Mouse (Mus musculus) CD8-positive naive resting alpha-beta T cell, adult 2 months (primary cell): ENCODE data around the gene Prrt3.

Source experiments
- DNase-seq, 2 experiments: peaks; one replicate each; pipeline ENCODE4 v3.0.0; 2022; ENCODE audit warnings: low read depth in 2 of 2, low spot score in 2 of 2

Prrt3 gene

DNA sequence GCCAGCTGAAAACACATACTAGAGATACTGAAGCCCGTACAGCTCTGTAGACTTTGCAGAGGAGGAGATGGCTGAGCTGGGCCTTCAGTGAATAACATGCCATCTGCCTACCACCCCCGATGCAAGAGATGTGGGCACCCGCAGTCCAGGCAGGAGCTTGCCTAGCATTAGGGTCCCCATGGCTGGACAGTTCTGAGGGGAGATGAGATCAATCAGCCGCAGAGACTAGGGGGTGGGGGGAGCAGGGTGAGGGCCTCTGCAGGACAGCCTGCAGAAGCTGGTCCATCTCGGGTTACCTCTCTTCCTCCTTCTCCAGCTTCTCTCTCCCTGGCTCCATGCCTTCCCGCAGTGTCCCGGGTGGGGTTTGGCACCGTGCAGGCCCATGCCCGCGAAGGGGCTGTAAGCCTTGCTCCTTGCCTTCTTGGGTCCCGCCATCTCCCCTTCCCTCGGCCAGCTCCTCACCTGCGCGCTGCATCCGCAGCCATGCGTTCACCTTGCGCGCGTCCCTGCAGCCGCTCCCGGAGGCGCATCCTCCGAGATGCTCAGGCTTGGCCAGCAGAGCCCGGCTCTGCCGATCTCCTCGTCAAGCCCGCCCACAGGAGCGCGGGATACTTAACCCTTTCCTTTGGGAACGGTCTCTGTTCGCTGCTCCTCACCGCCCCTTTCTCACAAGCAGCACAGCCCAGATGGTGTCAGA lies at the start of gene Prrt3:
Gene Prrt3, minus strand, starts transcription at position 544 of the 697 bp plus-strand sequence.
- no peak for DNase-seq

DNA sequence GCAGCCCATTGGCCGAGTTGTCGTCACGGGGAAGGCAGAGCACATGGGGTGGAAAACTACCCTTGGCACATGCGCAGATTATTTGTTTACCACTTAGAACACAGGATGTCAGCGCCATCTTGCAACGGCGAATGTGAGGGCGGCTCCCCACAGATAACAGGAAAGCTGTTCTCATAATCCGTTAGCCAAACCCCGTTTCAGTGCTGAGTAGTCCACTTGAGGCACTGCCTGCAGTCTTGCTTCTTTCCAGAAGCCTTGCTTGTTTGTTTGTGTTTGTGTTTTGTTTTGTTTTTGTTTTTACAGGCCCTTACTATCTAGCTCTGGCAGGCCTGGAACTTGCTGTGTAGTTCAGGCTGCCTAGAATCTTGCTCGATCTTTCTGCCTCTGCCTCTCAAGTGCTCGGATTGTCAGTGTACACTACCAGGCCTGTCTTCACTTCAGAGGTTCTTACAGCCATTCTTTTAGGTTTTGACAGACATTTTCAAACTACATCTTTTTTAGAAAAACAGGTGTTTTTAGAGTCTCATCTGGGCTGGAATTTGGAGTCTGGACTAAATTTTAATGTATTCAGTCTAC lies 42.3 kb upstream of the Prrt3 start:
- DNase-seq, result no peak

DNA sequence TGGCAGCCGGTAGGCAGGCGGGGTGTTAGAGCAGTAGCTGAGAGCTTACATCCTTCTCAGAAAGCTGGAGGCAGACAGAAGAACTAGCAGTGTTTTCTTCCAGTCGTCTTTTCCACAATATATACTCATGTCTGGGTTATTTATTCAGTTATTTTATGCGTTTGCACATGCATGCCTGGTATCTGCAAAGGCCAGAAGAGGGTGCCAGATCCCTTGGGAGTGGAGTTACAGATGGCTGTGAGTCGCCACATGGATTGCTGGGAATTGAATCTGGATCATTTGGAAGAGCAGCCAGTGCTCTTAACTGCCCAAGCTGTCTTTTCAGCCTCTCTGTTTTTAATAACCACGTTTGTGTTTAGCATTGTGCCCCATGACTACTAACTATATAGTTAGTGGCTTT lies 39.9 kb upstream of the Prrt3 start:
- no peak for DNase-seq

DNA sequence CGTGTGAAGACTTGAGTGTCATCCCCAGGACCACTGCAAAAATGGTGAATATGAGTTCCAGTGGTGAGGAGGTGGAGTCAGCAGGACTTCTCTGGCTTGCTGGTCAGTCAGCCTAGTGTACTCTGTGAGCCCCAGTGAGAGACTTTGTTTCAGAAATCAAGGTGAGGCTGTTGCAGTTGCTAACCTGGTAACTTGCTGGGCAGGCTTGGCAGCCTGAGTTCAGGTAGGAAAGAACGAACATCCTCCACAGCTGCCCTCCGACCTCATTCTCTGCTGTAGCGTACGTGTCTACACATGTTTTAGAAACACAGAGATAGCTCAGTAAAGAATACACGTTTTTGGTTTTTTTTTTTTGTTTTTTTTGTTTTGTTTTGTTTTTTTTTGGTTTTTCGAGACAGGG lies 33.2 kb upstream of the Prrt3 start:
- no peak for DNase-seq

DNA sequence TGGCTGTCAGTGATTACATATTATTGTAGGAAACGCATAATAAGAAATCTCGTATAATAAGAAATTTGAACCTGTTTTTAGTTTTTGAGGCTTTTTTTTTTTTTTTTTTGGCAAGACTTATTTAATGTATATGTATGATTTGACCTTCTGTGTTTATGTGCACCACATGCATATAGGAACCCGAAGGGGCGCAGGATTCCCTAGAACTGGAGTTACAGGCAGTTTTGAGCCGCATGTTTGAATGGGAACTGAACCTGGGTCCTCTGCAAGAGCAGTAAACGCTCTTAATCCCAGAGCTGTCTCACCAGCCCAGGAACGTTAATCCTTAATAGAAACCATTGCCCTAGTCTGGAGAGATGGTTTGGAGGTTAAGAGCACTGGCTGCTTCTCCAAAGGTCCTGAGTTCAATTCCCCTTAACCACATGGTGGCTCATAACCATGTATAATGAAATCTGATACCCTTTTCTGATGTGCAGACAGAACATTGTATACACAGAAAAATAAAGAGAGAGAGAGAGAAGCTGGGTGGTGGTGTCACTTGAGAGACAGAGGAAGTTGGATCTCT lies 30.2 kb upstream of the Prrt3 start:
- no peak for DNase-seq

DNA sequence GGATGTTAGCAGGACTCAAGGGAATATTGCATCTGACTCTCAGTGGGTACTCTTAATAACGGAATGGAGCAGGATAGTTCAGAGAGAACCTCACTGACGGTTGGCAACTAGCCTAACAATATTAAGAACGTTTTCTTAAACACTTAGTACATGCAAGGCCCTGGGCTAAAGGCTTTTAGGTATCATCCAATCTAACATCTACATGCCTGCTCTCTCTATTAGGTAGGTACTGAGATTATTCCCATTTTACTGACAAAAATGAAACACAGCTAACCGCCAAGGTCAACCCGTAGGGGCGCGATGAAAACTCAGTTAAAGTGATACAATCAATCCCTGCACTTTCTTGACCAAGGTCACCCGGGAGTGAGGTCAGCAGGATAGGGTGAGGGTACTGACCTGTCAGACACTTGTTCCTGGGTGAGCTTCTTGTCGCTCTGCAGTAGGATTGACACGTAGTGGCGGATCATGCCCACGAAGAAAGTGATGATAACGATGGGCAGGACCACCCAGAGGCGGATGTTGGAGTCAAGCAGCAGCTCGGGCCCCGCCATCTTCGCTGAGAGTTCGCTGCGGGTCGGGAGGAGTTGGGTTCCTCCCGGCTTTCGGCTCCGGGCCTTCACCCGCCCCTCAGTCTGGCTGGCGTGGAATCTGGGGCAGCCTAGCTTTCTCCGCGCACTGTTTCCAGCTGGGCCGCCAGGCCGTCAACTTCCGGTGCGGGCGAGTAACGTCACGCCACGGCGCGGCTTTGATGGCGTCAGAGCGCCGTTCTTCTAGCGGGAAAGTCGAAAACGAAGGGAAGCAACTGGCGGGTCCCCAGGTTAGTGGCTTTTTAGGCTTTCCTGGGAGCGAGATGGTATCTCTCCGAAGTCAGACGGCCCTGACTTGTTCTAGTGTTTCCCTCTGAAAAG lies 29.5 kb upstream of the Prrt3 start, which contains the start of the genes Emc3 and Fancd2:
Gene Emc3, minus strand, starts transcription at position 721 of the 908 bp plus-strand sequence.
Gene Fancd2, plus strand, starts transcription at position 751 of the 908 bp plus-strand sequence.
- peak; percentile 90 to 94 for DNase-seq

DNA sequence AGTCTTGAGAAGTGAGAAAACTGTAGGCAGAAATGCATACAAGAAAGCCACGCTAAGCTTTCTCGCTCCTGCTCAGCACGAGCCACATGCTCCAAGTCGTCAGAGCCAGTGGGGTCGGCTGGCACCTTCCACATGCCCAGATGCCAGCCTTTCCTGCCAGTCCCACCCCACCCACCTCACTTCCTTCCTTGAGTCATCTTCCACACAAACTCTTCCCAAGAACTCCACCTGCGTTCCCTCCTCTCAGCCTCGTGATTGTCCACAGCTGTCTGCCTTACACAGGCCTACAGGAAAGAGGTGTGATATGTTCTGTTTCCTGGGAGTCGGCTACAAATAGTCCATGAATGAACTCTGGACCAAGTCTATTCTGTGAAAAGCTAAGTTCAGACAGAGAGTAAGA lies 21.7 kb upstream of the Prrt3 start:
- no peak for DNase-seq

DNA sequence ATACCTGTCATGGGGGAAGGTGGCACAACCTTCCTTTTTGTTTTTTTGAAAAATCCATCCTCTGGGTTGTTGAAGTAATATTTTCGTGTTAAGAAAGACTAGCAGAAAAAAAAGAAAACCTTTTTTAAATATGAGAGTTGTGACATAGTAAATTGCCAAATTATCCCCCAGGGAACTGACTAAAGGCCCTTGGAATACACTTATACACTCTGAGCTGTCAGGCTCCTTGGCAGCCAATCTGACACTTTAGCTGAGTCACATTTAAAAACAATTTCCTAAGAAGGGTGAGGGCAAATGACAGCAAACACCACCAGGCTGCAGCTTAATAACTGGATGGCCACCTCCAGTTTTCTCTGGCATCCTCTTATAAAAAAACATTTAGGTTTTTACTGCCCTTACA lies 20.6 kb upstream of the Prrt3 start:
- DNase-seq, result no peak

DNA sequence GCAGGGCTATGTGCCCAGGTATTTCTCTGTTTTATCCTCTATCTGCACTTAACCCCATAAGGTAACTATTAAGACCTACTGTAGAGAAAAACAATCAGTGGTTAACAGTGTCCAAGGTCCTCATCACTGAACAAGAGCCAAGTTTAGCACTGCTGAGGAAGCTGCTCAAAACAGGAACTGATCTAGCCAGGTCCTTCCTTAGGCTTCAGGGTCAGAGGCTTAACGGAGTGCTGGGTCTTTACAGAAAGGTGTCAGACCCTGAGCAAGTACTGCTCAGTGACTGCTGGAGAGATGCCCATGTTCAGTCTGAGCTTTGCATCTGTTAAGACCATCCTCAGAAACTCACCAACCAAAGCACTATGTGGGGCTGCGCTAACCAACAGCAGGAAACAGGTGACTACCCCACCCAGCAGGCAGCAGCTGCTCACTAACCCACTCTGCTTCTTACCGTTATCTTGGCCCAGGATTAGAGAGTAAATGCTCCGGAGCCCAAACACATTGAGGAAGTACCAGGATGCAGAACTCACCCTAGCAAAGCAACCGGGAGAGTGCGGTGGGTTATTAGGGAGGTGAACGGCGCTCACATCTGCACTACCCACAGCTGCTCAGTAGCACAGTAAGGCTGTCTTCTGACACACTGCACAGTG lies 15.8 kb upstream of the Prrt3 start:
- DNase-seq, result no peak

DNA sequence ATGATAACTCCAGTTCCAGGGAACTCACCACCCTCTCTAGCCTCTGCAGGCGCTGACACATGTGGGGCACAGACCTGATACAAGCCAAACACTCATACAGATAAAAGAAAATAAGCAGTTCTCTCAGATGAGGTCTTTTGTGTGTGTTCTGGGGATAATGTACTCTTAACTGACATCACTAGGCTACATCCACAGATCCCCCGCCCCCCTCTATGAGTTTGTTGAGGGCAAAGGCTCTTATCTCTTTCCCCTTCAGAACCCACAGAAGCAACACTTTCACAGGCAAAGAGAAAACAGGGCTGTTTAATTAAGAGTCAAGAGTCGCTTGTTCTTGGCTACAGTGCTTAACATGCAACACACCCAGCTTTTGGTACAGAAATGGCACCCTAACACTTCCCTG lies 12.9 kb upstream of the Prrt3 start:
- no peak for DNase-seq

DNA sequence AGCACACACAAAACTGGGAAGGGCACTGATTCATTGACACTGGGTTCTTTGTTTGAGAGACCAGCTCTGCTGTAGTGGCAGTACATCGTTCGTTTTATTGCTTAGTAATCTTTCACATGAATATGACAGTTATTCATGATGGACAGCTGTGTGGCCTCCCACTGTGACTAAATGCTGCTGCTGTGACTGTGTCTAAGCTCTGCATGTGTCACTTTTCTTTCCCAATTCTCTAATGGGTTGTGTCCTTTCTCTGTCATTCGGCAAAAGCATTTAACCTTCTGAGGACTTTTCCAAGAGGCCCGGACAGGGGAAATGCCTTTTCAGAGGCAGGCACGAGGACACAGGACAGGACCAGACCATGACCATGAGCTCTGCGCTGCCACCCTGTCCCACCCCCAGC lies 12.2 kb upstream of the Prrt3 start:
- no peak for DNase-seq

DNA sequence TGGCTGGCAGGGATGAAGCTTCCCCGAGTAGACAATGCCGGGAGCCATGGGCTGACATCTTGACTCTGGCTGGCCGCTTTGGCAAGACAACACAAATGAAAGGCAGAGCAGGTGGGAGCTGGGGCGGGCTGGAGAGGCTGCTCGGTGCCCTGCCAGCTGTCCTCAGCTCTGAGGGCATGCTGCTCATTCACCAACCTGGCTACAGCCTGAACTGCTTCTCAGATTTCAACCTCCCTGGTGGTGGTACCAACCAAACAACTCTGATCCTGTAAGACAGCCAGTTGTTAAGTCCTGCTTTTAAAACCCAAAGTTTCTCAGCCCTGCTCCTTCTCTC lies 7.2 kb upstream of the Prrt3 start:
- DNase-seq, result no peak

DNA sequence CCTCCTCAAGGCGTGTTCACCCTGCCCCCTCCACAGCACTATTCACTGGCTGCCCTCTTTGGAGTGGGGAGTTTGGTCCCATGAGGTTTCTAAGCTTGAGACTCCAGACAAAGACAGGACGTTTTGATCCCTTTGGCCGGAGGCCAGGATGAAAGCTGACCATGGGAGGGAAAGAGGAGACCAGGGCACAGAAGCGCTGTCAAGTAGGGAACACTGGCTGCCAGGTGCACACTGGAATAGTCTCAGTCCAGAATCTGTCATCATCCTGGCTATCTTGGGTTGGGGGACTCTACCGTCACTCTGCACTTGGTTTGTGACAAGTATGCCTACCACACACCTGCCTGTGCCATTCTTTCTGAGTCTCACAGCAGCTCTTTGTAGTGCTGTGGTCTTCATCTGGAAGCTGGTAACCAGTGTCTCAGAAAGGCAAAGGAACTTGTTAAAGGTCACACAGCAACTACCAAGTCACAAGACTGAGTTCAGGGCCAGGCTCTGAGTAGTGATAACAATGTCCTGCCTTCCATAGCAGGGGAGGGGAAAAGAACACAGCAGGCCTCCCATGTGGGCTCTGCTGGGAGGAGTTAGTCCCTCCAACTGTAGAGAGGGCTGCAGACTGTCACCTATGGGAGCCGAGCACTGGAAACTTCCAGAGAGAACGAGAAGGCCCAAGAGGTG lies 6.7 kb upstream of the Prrt3 start:
- no peak for DNase-seq

DNA sequence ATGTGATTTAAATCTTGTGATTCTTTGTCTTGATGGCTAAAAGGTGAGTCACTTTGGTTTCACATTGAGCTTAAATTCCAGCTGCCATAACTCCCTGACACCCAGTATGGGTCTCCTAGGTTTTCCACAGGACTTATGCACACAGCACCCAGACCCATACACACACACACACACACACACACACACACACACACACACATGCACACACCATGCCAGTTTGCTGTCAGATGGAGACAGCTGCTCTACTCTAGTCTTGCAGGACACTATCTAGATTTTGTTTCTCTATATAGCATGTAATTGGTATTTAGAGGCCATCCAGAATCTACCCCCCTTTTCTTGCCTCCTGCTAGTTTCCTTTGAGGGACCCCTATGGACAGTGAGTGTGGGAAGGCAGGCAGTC lies 5.4 kb upstream of the Prrt3 start:
- DNase-seq, result no peak

DNA sequence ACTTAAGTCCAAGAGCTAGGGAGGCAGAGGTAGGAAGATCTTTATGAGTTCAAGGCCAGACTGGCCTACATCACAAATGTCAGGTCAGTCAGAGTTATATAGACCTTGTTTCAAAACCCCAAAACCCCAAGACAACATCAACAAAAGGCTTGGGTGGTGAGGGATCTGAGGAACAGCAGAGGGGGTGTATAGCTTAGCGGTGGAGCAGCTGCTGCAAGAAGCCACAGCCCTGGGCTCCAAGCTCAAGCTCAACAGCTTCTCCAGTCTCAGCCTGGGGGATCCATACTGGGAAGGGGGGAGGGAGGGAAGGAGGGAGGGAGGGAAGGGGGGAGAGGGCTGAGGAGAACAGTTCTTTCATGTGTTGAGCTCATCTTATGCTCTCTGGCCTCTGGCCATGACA lies 4.0 kb upstream of the Prrt3 start:
- no peak for DNase-seq

DNA sequence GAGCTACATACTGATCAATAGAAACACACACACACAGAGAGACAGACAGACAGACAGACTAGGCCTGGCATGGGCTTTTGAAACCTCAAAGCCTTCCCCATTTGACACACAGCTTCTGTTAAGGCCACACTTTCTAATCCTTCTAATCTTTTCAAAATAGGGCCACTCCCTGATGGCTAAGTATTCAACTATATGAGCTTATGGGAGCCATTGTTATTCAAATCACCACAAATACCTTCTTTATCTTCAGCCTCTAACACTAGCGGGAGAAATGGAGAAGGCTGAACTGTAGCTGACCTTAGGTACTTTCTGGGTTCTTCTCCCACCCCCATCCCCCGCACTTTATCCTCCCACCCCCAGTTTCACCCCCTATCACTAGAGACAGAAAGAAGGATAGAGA lies 1.1 kb upstream of the Prrt3 start:
- DNase-seq, result no peak

DNA sequence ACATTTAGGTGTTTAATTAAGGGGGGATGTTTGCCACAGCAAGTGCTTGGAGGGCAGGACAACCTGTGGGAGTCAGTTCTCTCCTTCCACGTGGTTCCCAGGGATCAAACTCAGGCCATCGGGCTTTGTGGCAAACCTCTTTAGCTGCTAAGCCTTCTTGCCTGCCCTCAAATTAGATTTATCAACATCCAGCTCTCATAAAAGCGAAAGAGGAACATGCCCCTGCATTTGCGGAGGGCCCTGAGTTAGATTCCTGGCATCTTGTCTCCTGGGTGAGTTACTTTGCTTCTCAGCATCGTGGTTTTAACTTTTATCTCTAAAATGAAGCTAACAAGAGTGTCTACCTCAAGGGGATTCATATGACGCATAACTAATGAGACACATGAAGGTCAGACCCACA lies 2.4 kb downstream of the Prrt3 start:
- DNase-seq, result no peak

DNA sequence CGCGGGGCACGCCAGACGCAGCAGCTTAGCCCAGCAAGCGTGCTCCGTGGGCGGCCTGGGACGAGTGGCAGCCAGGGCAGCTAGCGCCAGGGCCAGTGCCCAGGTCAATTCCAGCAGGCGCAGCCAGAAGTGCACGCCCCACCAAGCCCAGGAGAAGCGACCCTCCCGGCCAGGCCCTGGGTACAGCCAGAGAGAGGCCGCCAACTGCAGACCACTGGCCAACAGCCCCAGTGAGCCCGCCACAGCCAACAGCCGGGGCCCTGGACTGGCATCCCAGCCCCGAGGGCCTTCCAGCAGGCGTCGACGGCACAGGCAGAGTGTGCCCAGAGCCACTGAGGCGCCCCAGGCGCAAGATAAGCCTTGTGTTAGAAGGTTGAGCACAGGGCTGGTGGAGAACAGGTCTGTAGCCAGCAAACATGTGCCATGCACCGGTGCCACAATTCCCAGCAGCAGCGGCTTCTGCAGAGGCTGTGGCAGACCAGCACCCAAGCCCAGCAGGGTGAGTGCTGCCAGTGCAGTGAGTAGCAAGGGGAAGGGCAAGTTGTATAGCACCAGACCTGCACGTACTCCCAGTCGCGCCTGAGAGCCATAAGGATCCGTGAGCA lies 6.6 kb downstream of the Prrt3 start:
- DNase-seq, result no peak

DNA sequence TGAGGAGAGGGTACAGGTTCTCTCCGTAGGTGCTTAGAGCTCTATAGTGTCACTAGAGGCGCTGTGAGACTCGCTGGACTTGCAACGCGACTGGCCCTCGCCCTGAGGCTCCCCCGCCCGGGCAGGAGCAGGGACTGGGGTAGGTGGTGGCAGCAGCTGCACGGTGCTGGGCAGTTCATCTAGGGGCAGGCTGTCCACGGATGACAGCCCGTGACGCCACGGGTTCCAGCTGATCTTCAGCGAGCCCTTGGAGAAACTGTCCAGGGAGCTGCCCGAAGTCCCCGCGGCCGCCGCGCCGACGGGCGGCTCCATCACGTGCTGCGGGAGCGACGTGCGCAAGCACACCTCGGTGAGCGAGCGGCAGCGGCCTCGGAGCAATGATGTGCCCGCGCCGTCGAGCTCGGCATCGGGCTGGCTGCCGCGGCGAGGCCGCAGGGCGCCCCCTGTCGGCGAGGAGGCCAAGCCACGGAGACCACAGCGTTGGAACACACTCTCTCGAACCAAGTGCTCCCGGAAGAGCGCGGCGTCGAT lies 7.4 kb downstream of the Prrt3 start:
- DNase-seq, result peak; percentile 84 to 86
